Mouse (Mus musculus) midbrain, postnatal 0 days (tissue): ENCODE data around the gene Tmem150b. TPM values are rescaled to one million over a fixed set of nuclear protein-coding genes. Genes with fewer than 3 reads are reported as not detected.
A peak's percentile ranks its signal among the peaks of the same experiment; 100 is the strongest.

ENCODE experiments used
- ATAC-seq: fragments of 200-750 bp; cut with Nextera tagmentation; 2 replicates; pipeline ENCODE4 v1.8.0; 2017; ENCODE audit warnings: moderate number of reproducible peaks, mild to moderate bottlenecking, moderate TSS enrichment, moderate library complexity; ENCODE audit not compliant: low FRiP score
- DNase-seq: peaks from one replicate; pipeline ENCODE4 v3.0.0-alpha.2; 2015; ENCODE audit warnings: low spot score
- H3K27ac ChIP-seq: fragments of 300-500 bp; sonication (generic); 2 replicates; pipeline ENCODE4 v1.5.1; 2014; ENCODE audit warnings: low read depth, mild to moderate bottlenecking, low read length, mixed read lengths
- H3K27me3 ChIP-seq: fragments of 300-500 bp; sonication (generic); 2 replicates; pipeline ENCODE4 v1.6.1; 2014; ENCODE audit warnings: low read length, control low read depth, mixed read lengths; ENCODE audit not compliant: insufficient read depth
- H3K36me3 ChIP-seq: fragments of 300-500 bp; sonication (generic); 2 replicates; pipeline ENCODE4 v1.6.1; 2014; ENCODE audit warnings: low read length, control low read depth, mixed read lengths; ENCODE audit not compliant: insufficient read depth
- H3K4me1 ChIP-seq: fragments of 300-500 bp; sonication (generic); 2 replicates; pipeline ENCODE4 v1.6.1; 2014; ENCODE audit warnings: mild to moderate bottlenecking, control low read depth, antibody characterized with exemption, low read length, mixed read lengths; ENCODE audit not compliant: insufficient read depth
- H3K4me2 ChIP-seq: fragments of 300-500 bp; sonication (generic); 2 replicates; pipeline ENCODE4 v1.6.1; 2014; ENCODE audit warnings: low read depth, mild to moderate bottlenecking, low read length, mixed read lengths; ENCODE audit not compliant: poor library complexity, severe bottlenecking
- H3K4me3 ChIP-seq: fragments of 300-500 bp; sonication (generic); 2 replicates; pipeline ENCODE4 v1.5.1; 2014; ENCODE audit warnings: low read depth, mild to moderate bottlenecking, low read length, moderate library complexity
- H3K9ac ChIP-seq: fragments of 300-500 bp; sonication (generic); replicated peaks from 2 replicates; pipeline ENCODE4 v1.6.1; 2014; ENCODE audit warnings: mild to moderate bottlenecking, low read length, moderate library complexity, mixed read lengths; ENCODE audit not compliant: poor library complexity, severe bottlenecking
- H3K9me3 ChIP-seq: fragments of 300-500 bp; sonication (generic); 2 replicates; pipeline ENCODE4 v1.6.1; 2016; ENCODE audit warnings: low read length, control low read depth
- CTCF ChIP-seq: IDR thresholded peaks from 2 replicates; pipeline ENCODE4 v1.5.1; 2016; ENCODE audit warnings: antibody characterized with exemption, mild to moderate bottlenecking
- WGBS: fragments of 180-500 bp; shearing (Covaris S2); extraction: QIAGEN DNeasy Blood & Tissue Kit; methylation state at CpG from one replicate; pipeline ENCODE4 v1.1.7; 2014; 5-methylcytosine and 5-hydroxymethylcytosine counted together
- polyA plus RNA-seq: library from polyadenylated mRNA; unstranded; fragments of >200 nt; fragmentation: Nextera tagmentation; extraction: Ambion mirVana; gene quantifications from 2 replicates; pipeline ENCODE4 v1.2.1, GENCODE M21; 2015
- total RNA-seq: library from RNA; depleted of rRNA; stranded (reverse); fragments of >200 nt; gene quantifications from 2 replicates; pipeline ENCODE4 v1.2.3, GENCODE M21; 2014; rRNA removed

The Tmem150b gene
- total and polyA plus RNA-seq, 2 experiments from 2014 or later, result 0.23 TPM; not detected in 1

- H3K4me3 ChIP-seq, result peak overlapping the region; percentile 86
- peaks cover 19% of the 10 kb centered on the region for H3K4me1 ChIP-seq
- peak overlapping the region; percentile 95 for H3K27ac ChIP-seq
- H3K36me3 ChIP-seq, result peaks cover 7% of the 10 kb centered on the region; the same call in 1 of the 2 replicates
- DNase-seq (peak; percentile 45), ATAC-seq (peak; percentile 84)
- no peak for TF ChIP-seq CTCF
- peak overlapping the region; percentile 69 for H3K4me2 ChIP-seq
- no peaks in the 10 kb centered on the region for H3K27me3 ChIP-seq
- H3K9me3 ChIP-seq, result no peaks in the 10 kb centered on the region
- H3K9ac ChIP-seq, result peak overlapping the region; percentile 88
- under 1% methylated on average over 68 of the region's 78 CpGs for WGBS
Observed at GRCm38 (mm10) chr7:4658128-4658907, 66.7 kb downstream of the Tmem150b start.

GRCm38 (mm10) chr7:4657521-4658127 lies 67.4 kb downstream of the Tmem150b start:
- ATAC-seq, result no peak
- no peak for DNase-seq
- Histone ChIP-seq H3K27ac (no peak overlapping the region), H3K4me2 (peak overlapping the region; percentile 69), H3K27me3 (no peaks in the 10 kb centered on the region), H3K36me3 (peaks cover 8% of the 10 kb centered on the region; the same call in 1 of the 2 replicates), H3K9ac (peak overlapping the region; percentile 88), H3K4me3 (peak overlapping the region; percentile 86), H3K4me1 (peaks cover 19% of the 10 kb centered on the region), H3K9me3 (no peaks in the 10 kb centered on the region)
- 57% methylated on average over 9 of the region's 9 CpGs for WGBS
- TF ChIP-seq CTCF, result no peak

Other genes starting within 250 kb of the Tmem150b start
- 75.5 and 114 TPM in 2 replicates for gene Ppp1r12c, start 223.6 kb downstream of the Tmem150b start, total RNA-seq
- 34.6 and 35.0 TPM in 2 replicates for gene Ppp1r12c, start 223.6 kb downstream of the Tmem150b start, polyA plus RNA-seq
- gene Tnnt1, start 208.9 kb downstream of the Tmem150b start, total RNA-seq, result 2.9 and 4.2 TPM in 2 replicates
- 3.3 and 4.1 TPM in 2 replicates for gene Tnnt1, start 208.9 kb downstream of the Tmem150b start, polyA plus RNA-seq
- 4.1 TPM in 1 of 2 replicates, not detected in the other for gene Tnni3, start 201.0 kb downstream of the Tmem150b start, total RNA-seq
- 1.4 and 1.7 TPM in 2 replicates for gene Tnni3, start 201.0 kb downstream of the Tmem150b start, polyA plus RNA-seq
- gene Dnaaf3, start 192.8 kb downstream of the Tmem150b start, total RNA-seq, result 0.80 and 2.4 TPM in 2 replicates
- 1.3 and 1.7 TPM in 2 replicates for gene Dnaaf3, start 192.8 kb downstream of the Tmem150b start, polyA plus RNA-seq
- gene Syt5, start 177.7 kb downstream of the Tmem150b start, total RNA-seq, result 84.7 and 147 TPM in 2 replicates
- 184 and 194 TPM in 2 replicates for gene Syt5, start 177.7 kb downstream of the Tmem150b start, polyA plus RNA-seq
- gene Ptprh, start 121.2 kb downstream of the Tmem150b start, total RNA-seq, result 2.4 and 3.6 TPM in 2 replicates
- 1.1 and 1.3 TPM in 2 replicates for gene Ptprh, start 121.2 kb downstream of the Tmem150b start, polyA plus RNA-seq
- gene Tmem86b, start 93.8 kb downstream of the Tmem150b start, total RNA-seq, result 12.4 and 17.4 TPM in 2 replicates
- gene Tmem86b, start 93.8 kb downstream of the Tmem150b start, polyA plus RNA-seq, result 0.76 and 1.00 TPM in 2 replicates
- 103 and 131 TPM in 2 replicates for gene Ppp6r1, start 66.2 kb downstream of the Tmem150b start, total RNA-seq
- 7.7 and 10.1 TPM in 2 replicates for gene Ppp6r1, start 66.2 kb downstream of the Tmem150b start, polyA plus RNA-seq
- 247 TPM in 2 replicates for gene Hspbp1, start 40.2 kb downstream of the Tmem150b start, total RNA-seq
- gene Hspbp1, start 40.2 kb downstream of the Tmem150b start, polyA plus RNA-seq, result 193 and 199 TPM in 2 replicates
- gene Brsk1, start 34.6 kb downstream of the Tmem150b start, total RNA-seq, result 202 and 226 TPM in 2 replicates
- gene Brsk1, start 34.6 kb downstream of the Tmem150b start, polyA plus RNA-seq, result 6.9 and 7.2 TPM in 2 replicates
- gene Kmt5c, start 14.9 kb upstream of the Tmem150b start, total RNA-seq, result 38.9 and 48.8 TPM in 2 replicates
- 33.1 and 35.7 TPM in 2 replicates for gene Kmt5c, start 14.9 kb upstream of the Tmem150b start, polyA plus RNA-seq
- 6.8 and 12.1 TPM in 2 replicates for gene Cox6b2, start 27.8 kb upstream of the Tmem150b start, total RNA-seq
- 33.6 and 43.9 TPM in 2 replicates for gene Cox6b2, start 27.8 kb upstream of the Tmem150b start, polyA plus RNA-seq
- not detected in 2 replicates for gene Fam71e2, start 46.1 kb upstream of the Tmem150b start, total RNA-seq
- gene Fam71e2, start 46.1 kb upstream of the Tmem150b start, polyA plus RNA-seq, result not detected in 2 replicates
- gene Il11, start 57.6 kb upstream of the Tmem150b start, total RNA-seq, result 1.4 and 2.0 TPM in 2 replicates
- 1.7 and 2.5 TPM in 2 replicates for gene Il11, start 57.6 kb upstream of the Tmem150b start, polyA plus RNA-seq
- not detected in 2 replicates for gene Tmem190, start 57.7 kb upstream of the Tmem150b start, total RNA-seq
- 0.39 and 0.48 TPM in 2 replicates for gene Tmem190, start 57.7 kb upstream of the Tmem150b start, polyA plus RNA-seq
- 14.6 and 16.6 TPM in 2 replicates for gene Tmem238, start 64.4 kb upstream of the Tmem150b start, total RNA-seq
- gene Tmem238, start 64.4 kb upstream of the Tmem150b start, polyA plus RNA-seq, result 16.0 and 18.2 TPM in 2 replicates
- gene Rpl28, start 67.6 kb upstream of the Tmem150b start, total RNA-seq, result 131 and 177 TPM in 2 replicates
- gene Rpl28, start 67.6 kb upstream of the Tmem150b start, polyA plus RNA-seq, result 289 TPM in 2 replicates
- 264 and 276 TPM in 2 replicates for gene Ube2s, start 87.3 kb upstream of the Tmem150b start, total RNA-seq
- 207 and 210 TPM in 2 replicates for gene Ube2s, start 87.3 kb upstream of the Tmem150b start, polyA plus RNA-seq
- gene Shisa7, start 119.4 kb upstream of the Tmem150b start, total RNA-seq, result 51.4 and 68.5 TPM in 2 replicates
- gene Shisa7, start 119.4 kb upstream of the Tmem150b start, polyA plus RNA-seq, result 9.3 and 10.1 TPM in 2 replicates
- gene Isoc2b, start 145.0 kb upstream of the Tmem150b start, total RNA-seq, result 1.0 and 2.0 TPM in 2 replicates
- 3.7 and 5.8 TPM in 2 replicates for gene Isoc2b, start 145.0 kb upstream of the Tmem150b start, polyA plus RNA-seq
- gene Isoc2a, start 151.9 kb upstream of the Tmem150b start, total RNA-seq, result 5.8 and 7.7 TPM in 2 replicates
- gene Isoc2a, start 151.9 kb upstream of the Tmem150b start, polyA plus RNA-seq, result 0.38 and 0.52 TPM in 2 replicates
- gene Gm36210, start 181.3 kb upstream of the Tmem150b start, total RNA-seq, result 0.57 TPM in 1 of 2 replicates, not detected in the other
- 0.32 and 0.43 TPM in 2 replicates for gene Gm36210, start 181.3 kb upstream of the Tmem150b start, polyA plus RNA-seq
- 10.6 and 12.3 TPM in 2 replicates for gene Zfp628, start 190.0 kb upstream of the Tmem150b start, total RNA-seq
- gene Zfp628, start 190.0 kb upstream of the Tmem150b start, polyA plus RNA-seq, result 5.1 and 5.6 TPM in 2 replicates
- gene Nat14, start 196.8 kb upstream of the Tmem150b start, total RNA-seq, result 44.8 and 49.7 TPM in 2 replicates
- gene Nat14, start 196.8 kb upstream of the Tmem150b start, polyA plus RNA-seq, result 33.2 and 35.9 TPM in 2 replicates
- 1.9 and 3.4 TPM in 2 replicates for gene Ssc5d, start 200.5 kb upstream of the Tmem150b start, total RNA-seq
- 1.2 and 1.6 TPM in 2 replicates for gene Ssc5d, start 200.5 kb upstream of the Tmem150b start, polyA plus RNA-seq
- 0.49 TPM in 1 of 2 replicates, not detected in the other for gene Sbk2, start 239.2 kb upstream of the Tmem150b start, total RNA-seq
- gene Sbk2, start 239.2 kb upstream of the Tmem150b start, polyA plus RNA-seq, result 0.20 TPM in 1 of 2 replicates, not detected in the other
- gene Sbk3, start 245.9 kb upstream of the Tmem150b start, total RNA-seq, result 0.49 and 1.8 TPM in 2 replicates
- 0.45 and 0.46 TPM in 2 replicates for gene Sbk3, start 245.9 kb upstream of the Tmem150b start, polyA plus RNA-seq